Comparison of ENCODE assay signal across 8 mouse cellular contexts in genomic region chr13:21326191-21326590, GRCm38 (mm10). TPM values are rescaled to one million over a fixed set of nuclear protein-coding genes. Genes with fewer than 3 reads are reported as not detected.
DNase-seq lines count a peak whose midpoint lies in the region; TF ChIP-seq lines count a peak whose summit lies in the region.

No protein-coding gene starts in this region.

- no peak overlapping the region for H3K27ac ChIP-seq in ES-Bruce4 (ENCODE audit: insufficient read depth, low read length)

- H3K9me3 ChIP-seq in ES-Bruce4 (replicated peaks; ENCODE audit: control insufficient read depth, insufficient read depth, low read length, poor library complexity, severe bottlenecking), result no peaks in the 10 kb centered on the region

- TF ChIP-seq CTCF in ES-Bruce4 (IDR thresholded peaks at IDR 0.05; ENCODE audit: low read depth, low read length), result peak; percentile 9

- no peaks in the 10 kb centered on the region for H3K4me1 ChIP-seq in ES-Bruce4 (ENCODE audit: control insufficient read depth, insufficient read depth, low read length)

- no peak overlapping the region for H3K4me3 ChIP-seq in ES-Bruce4 (ENCODE audit: low read depth, low read length)

- no peak for TF ChIP-seq POLR2A in ES-Bruce4 (IDR thresholded peaks at IDR 0.05; ENCODE audit: insufficient read depth, low read length)

- no peak for TF ChIP-seq EP300 in ES-Bruce4 (IDR thresholded peaks at IDR 0.05; ENCODE audit: insufficient read depth, low read depth, low read length)

- H3K36me3 ChIP-seq in ES-Bruce4 (ENCODE audit: control insufficient read depth, insufficient read depth, low read length, poor library complexity, severe bottlenecking), result no peaks in the 10 kb centered on the region

- DNase-seq in adrenal gland, postnatal 14 days, result peak; percentile 18
- DNase-seq in adrenal gland, postnatal 4 days (ENCODE audit: low spot score in 2 of 2), result no peak
- peak; percentile 9 for DNase-seq in fibroblast of lung, adult 2 months (ENCODE audit: low read depth)
- peak; percentile 49 for DNase-seq in hindlimb bud, embryonic 11.5 days (ENCODE audit: extremely low spot score, low read depth, low spot score)
- DNase-seq in mesoderm, embryonic 11.5 days (ENCODE audit: low read depth, low spot score), result peak; percentile 74
- no peak for DNase-seq in adrenal gland, postnatal 10 days
- no peak for DNase-seq in left cerebral cortex, postnatal 10 days (ENCODE audit: extremely low spot score in 1 of 2, low spot score in 2 of 2)

- intact Hi-C loops in left cerebral cortex, postnatal 10 days (cut with DNase I), result loop anchor here (2.0 to 10.0 kb wide), 3 partner anchors 125 to 1031 kb away; no protein-coding TSS in a partner anchor

- peak overlapping the region; percentile 59; the same call in 1 of the 2 replicates for H3K9ac ChIP-seq in ES-Bruce4 (ENCODE audit: low read depth, poor library complexity, severe bottlenecking)

- H3K27me3 ChIP-seq in ES-Bruce4 (ENCODE audit: control insufficient read depth, insufficient read depth, low read length, poor library complexity, severe bottlenecking), result no peaks in the 10 kb centered on the region; the same call in 1 of the 2 replicates

RNA-seq across cellular contexts. Expression of gene Gpx6, which starts 14.3 kb away (rescaled TPM):
- total RNA-seq in adrenal gland, postnatal 14 days (2021), result not detected in 2 replicates
- under 1 TPM in 1 of 2 experiments, not detected in 1; 0.81 TPM for total RNA-seq in adrenal gland, postnatal 4 days (2021)
- polyA plus RNA-seq in ES-Bruce4 (2011; ENCODE audit: insufficient read depth, insufficient read length, low read depth, missing spikeins), result 1.2 and 2.2 TPM in 2 replicates
- under 1 TPM in 1 of 2 experiments, not detected in 1; 0.27 TPM for total RNA-seq in adrenal gland, postnatal 10 days (2021)
- not detected for total RNA-seq in left cerebral cortex, postnatal 10 days (2021)

RNA-seq across cellular contexts. Expression of gene Olfr1367, which starts 20.5 kb away (rescaled TPM):
- total RNA-seq in adrenal gland, postnatal 14 days (2021), result not detected in 2 replicates
- total RNA-seq in adrenal gland, postnatal 4 days (2021), result not detected
- polyA plus RNA-seq in ES-Bruce4 (2011; ENCODE audit: insufficient read depth, insufficient read length, low read depth, missing spikeins), result not detected in 2 replicates
- not detected for total RNA-seq in adrenal gland, postnatal 10 days (2021)
- not detected for total RNA-seq in left cerebral cortex, postnatal 10 days (2021)

RNA-seq across cellular contexts. Expression of gene Gpx5, which starts 33.7 kb away (rescaled TPM):
- total RNA-seq in adrenal gland, postnatal 14 days (2021), result not detected in 2 replicates
- not detected for total RNA-seq in adrenal gland, postnatal 4 days (2021)
- polyA plus RNA-seq in ES-Bruce4 (2011; ENCODE audit: insufficient read depth, insufficient read length, low read depth, missing spikeins), result not detected in 2 replicates
- total RNA-seq in adrenal gland, postnatal 10 days (2021), result not detected
- total RNA-seq in left cerebral cortex, postnatal 10 days (2021), result not detected

RNA-seq across cellular contexts. Expression of gene Zscan12, which starts 36.4 kb away (rescaled TPM):
- 8.0 and 10.1 TPM in 2 replicates for total RNA-seq in adrenal gland, postnatal 14 days (2021)
- 10 to 100 TPM; 12.0 to 13.0 TPM for total RNA-seq in adrenal gland, postnatal 4 days (2021)
- polyA plus RNA-seq in ES-Bruce4 (2011; ENCODE audit: insufficient read depth, insufficient read length, low read depth, missing spikeins), result 15.6 and 17.9 TPM in 2 replicates
- total RNA-seq in adrenal gland, postnatal 10 days (2021), result 1 to 10 TPM; 7.7 to 9.5 TPM
- total RNA-seq in left cerebral cortex, postnatal 10 days (2021), result 1 to 10 TPM; 8.0 to 8.5 TPM

Comparison
In these comparisons a context has a peak if more than half of its experiments do, and no peak if none do; other contexts are left out.
1. DNase-seq: peak in adrenal gland, postnatal 14 days (single experiment), fibroblast of lung, adult 2 months (single experiment), hindlimb bud, embryonic 11.5 days (single experiment) and mesoderm, embryonic 11.5 days (single experiment); none in adrenal gland, postnatal 4 days (0 of 2), adrenal gland, postnatal 10 days (single experiment) and left cerebral cortex, postnatal 10 days (0 of 2).